Mouse (Mus musculus): Measurements from ENCODE around the gene Apoa5. TPM values are rescaled to one million over a fixed set of nuclear protein-coding genes. Genes with fewer than 3 reads are reported as not detected.
"Not testable (repeated sequence)": the region's sequence is repeated elsewhere in the genome, so short reads cannot be mapped to it uniquely, and the experiment has no call there.

Apoa5 gene
- polyA plus RNA-seq, 1 experiment, result not detected

GRCm38 (mm10) chr9:46316388-46316787, 48.0 kb downstream of the Apoa5 start:
- 38% methylated on average over 5 of the region's 5 CpGs for WGBS

GRCm38 (mm10) chr9:46316909-46317308, 48.5 kb downstream of the Apoa5 start:
- Histone ChIP-seq H3K4me3 (ENCODE audit: insufficient read depth, low read depth, low read length) (no peak overlapping the region), H3K27ac (ENCODE audit: insufficient read depth, low read depth, low read length) (no peak overlapping the region), H3K27me3 (replicated peaks; ENCODE audit: control insufficient read depth, insufficient read depth, low read length) (no peaks in the 10 kb centered on the region), H3K36me3 (ENCODE audit: control insufficient read depth, insufficient read depth, low read length) (no peaks in the 10 kb centered on the region), H3K4me1 (ENCODE audit: control insufficient read depth, insufficient read depth, low read length) (no peaks in the 10 kb centered on the region)
- WGBS, result 54% methylated on average over 8 of the region's 8 CpGs
- no peak for DNase-seq
- no peak for TF ChIP-seq POLR2A (IDR thresholded peaks at IDR 0.05; ENCODE audit: low read depth, low read length)
- no peak for TF ChIP-seq CTCF (conservative IDR thresholded peaks at IDR 0.05; ENCODE audit: insufficient read depth, insufficient read length, low read depth, low read length)

More at GRCm38 (mm10) chr9:46316388-46316787, 48.0 kb downstream of the Apoa5 start:
- no peak overlapping the region for H3K27ac ChIP-seq (ENCODE audit: insufficient read depth, low read depth, low read length)
- H3K4me3 ChIP-seq (ENCODE audit: insufficient read depth, low read depth, low read length), result no peak overlapping the region
- TF ChIP-seq POLR2A (IDR thresholded peaks at IDR 0.05; ENCODE audit: low read depth, low read length), result no peak
- no peak for TF ChIP-seq CTCF (conservative IDR thresholded peaks at IDR 0.05; ENCODE audit: insufficient read depth, insufficient read length, low read depth, low read length)
- no peaks in the 10 kb centered on the region for H3K27me3 ChIP-seq (replicated peaks; ENCODE audit: control insufficient read depth, insufficient read depth, low read length)
- H3K4me1 ChIP-seq (ENCODE audit: control insufficient read depth, insufficient read depth, low read length), result no peaks in the 10 kb centered on the region
- H3K36me3 ChIP-seq (ENCODE audit: control insufficient read depth, insufficient read depth, low read length), result no peaks in the 10 kb centered on the region
- DNase-seq, result no peak

- no peak for DNase-seq
- Histone ChIP-seq H3K27me3 (replicated peaks; ENCODE audit: control insufficient read depth, insufficient read depth, low read length) (no peaks in the 10 kb centered on the region), H3K4me3 (ENCODE audit: insufficient read depth, low read depth, low read length) (no peak overlapping the region), H3K36me3 (ENCODE audit: control insufficient read depth, insufficient read depth, low read length) (no peaks in the 10 kb centered on the region), H3K4me1 (ENCODE audit: control insufficient read depth, insufficient read depth, low read length) (no peaks in the 10 kb centered on the region), H3K27ac (ENCODE audit: insufficient read depth, low read depth, low read length) (no peak overlapping the region)
- TF ChIP-seq POLR2A (IDR thresholded peaks at IDR 0.05; ENCODE audit: low read depth, low read length) (no peak), CTCF (conservative IDR thresholded peaks at IDR 0.05; ENCODE audit: insufficient read depth, insufficient read length, low read depth, low read length) (no peak)
- 90% methylated on average over 3 of the region's 3 CpGs for WGBS
Observed at GRCm38 (mm10) chr9:46317957-46318356, 49.5 kb downstream of the Apoa5 start.

- WGBS, result 74% methylated on average over 6 of the region's 6 CpGs
- not testable (repeated sequence) for H3K4me3 ChIP-seq (ENCODE audit: insufficient read depth, low read depth, low read length); H3K27me3 ChIP-seq (replicated peaks; ENCODE audit: control insufficient read depth, insufficient read depth, low read length); DNase-seq; H3K27ac ChIP-seq (ENCODE audit: insufficient read depth, low read depth, low read length); H3K36me3 ChIP-seq (ENCODE audit: control insufficient read depth, insufficient read depth, low read length); H3K4me1 ChIP-seq (ENCODE audit: control insufficient read depth, insufficient read depth, low read length)
Observed at GRCm38 (mm10) chr9:46319886-46320285, 51.5 kb downstream of the Apoa5 start, which contains the start of gene 4931429L15Rik. Gene 4931429L15Rik, minus strand, starts transcription at chr9:46319986.

GRCm38 (mm10) chr9:46320461-46320860, 52.0 kb downstream of the Apoa5 start:
- DNase-seq, result no peak
- no peaks in the 10 kb centered on the region for H3K27me3 ChIP-seq (replicated peaks; ENCODE audit: control insufficient read depth, insufficient read depth, low read length)
- TF ChIP-seq CTCF (conservative IDR thresholded peaks at IDR 0.05; ENCODE audit: insufficient read depth, insufficient read length, low read depth, low read length) (no peak), POLR2A (IDR thresholded peaks at IDR 0.05; ENCODE audit: low read depth, low read length) (no peak)
- no peaks in the 10 kb centered on the region for H3K36me3 ChIP-seq (ENCODE audit: control insufficient read depth, insufficient read depth, low read length)
- H3K4me3 ChIP-seq (ENCODE audit: insufficient read depth, low read depth, low read length), result no peak overlapping the region
- 96% methylated on average over 2 of the region's 2 CpGs for WGBS
- H3K27ac ChIP-seq (ENCODE audit: insufficient read depth, low read depth, low read length), result no peak overlapping the region
- H3K4me1 ChIP-seq (ENCODE audit: control insufficient read depth, insufficient read depth, low read length), result no peaks in the 10 kb centered on the region

Other genes with a start within 250 kb of the Apoa5 start
- gene Apoa1, start 40.1 kb upstream of the Apoa5 start, polyA plus RNA-seq (2012; rRNA removed), result 1.0 and 1.2 TPM in 2 replicates
- 39.2 and 43.8 TPM in 2 replicates for gene Apoc3, start 33.0 kb upstream of the Apoa5 start, polyA plus RNA-seq (2012; rRNA removed)
- 5.7 and 6.9 TPM in 2 replicates for gene Apoa4, start 27.9 kb upstream of the Apoa5 start, polyA plus RNA-seq (2012; rRNA removed)
- gene Zpr1, start 4.4 kb downstream of the Apoa5 start, polyA plus RNA-seq (2012; rRNA removed), result 16.6 and 19.3 TPM in 2 replicates
- gene Bud13, start 14.4 kb downstream of the Apoa5 start, polyA plus RNA-seq (2012; rRNA removed), result 7.1 and 7.8 TPM in 2 replicates
- gene 4931429L15Rik, start 51.4 kb downstream of the Apoa5 start, polyA plus RNA-seq (2012; rRNA removed), result not detected in 2 replicates